Mouse (Mus musculus) activated CD4-positive, CD25-positive, alpha-beta regulatory T cell, adult 9 weeks (primary cell): ENCODE data around the gene Copg1. TPM values are rescaled to one million over a fixed set of nuclear protein-coding genes. Genes with fewer than 3 reads are reported as not detected.

Experiments
- polyA plus RNA-seq: library from polyadenylated mRNA; unstranded; fragments of 100-300 nt; shearing (Covaris generic); gene quantifications from one replicate; pipeline ENCODE4 v1.2.1, GENCODE M21; 2017

Gene Copg1
- polyA plus RNA-seq: 176 TPM

GRCm38 (mm10) chr6:87887594-87888233, at the start of gene Copg1:
Gene Copg1, plus strand, starts transcription at chr6:87887814.

GRCm38 (mm10) chr6:87838551-87839197, 48.9 kb upstream of the Copg1 start, which contains the start of gene Isy1:
Gene Isy1, minus strand, starts transcription at chr6:87838798.

GRCm38 (mm10) chr6:87850900-87851614, 36.6 kb upstream of the Copg1 start, which contains the start of gene Cnbp:
Gene Cnbp, minus strand, starts transcription at chr6:87851106.

DNA sequence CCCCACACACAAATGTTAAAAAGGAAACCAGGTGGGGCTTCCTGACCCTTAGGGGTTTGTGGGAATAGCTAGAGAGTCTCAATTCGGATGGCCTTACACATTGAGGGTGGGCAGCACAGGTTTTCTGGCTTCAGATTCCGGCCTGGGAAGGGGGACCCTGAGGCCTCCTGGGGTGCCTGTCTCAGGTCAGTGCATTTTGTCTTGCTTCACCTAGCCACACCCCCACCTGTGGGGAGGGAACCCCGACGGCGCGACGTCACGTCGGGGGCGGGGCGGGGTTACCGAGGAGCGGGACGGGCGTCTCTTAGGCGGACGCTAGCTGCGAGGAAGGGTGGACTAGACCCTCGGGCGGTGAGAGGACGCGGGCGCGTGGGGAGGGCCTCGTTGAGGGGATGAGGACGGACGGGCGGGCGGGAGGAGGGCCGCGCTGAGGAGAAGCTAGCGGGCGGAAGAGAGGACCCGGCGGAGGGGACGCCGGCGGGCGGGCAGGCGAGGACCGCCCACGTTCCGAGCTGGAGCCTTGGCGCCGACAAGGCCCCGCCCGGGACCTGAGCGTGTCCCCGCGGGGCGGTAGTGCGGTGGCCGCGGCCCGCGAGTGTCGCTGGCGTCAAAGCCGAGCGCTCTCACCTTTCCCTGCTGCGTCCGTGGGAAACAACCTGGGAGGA, 26.2 kb downstream of the Copg1 start, which contains the start of gene Hmces:
Hmces (plus strand) TSS at position 275 of the 665 bp plus-strand sequence.

Other genes starting within 250 kb of the Copg1 start
- 6.6 TPM for gene Aplf, start 215.6 kb upstream of the Copg1 start, polyA plus RNA-seq
- gene Efcc1, start 156.9 kb upstream of the Copg1 start, polyA plus RNA-seq: 0.33 TPM
- not detected for gene Gp9, start 109.7 kb upstream of the Copg1 start, polyA plus RNA-seq
- gene Rab43, start 75.7 kb upstream of the Copg1 start, polyA plus RNA-seq: 13.8 TPM
- 8.3 TPM for gene Gm45140, start 52.0 kb upstream of the Copg1 start, polyA plus RNA-seq
- 84.8 TPM for gene Isy1, start 49.0 kb upstream of the Copg1 start, polyA plus RNA-seq
- 1,064 TPM for gene Cnbp, start 36.7 kb upstream of the Copg1 start, polyA plus RNA-seq
- 54.8 TPM for gene Hmces, start 26.1 kb downstream of the Copg1 start, polyA plus RNA-seq
- not detected for gene H1fx, start 93.8 kb downstream of the Copg1 start, polyA plus RNA-seq
- 300 TPM for gene Rab7, start 157.5 kb downstream of the Copg1 start, polyA plus RNA-seq
- 286 TPM for gene Rpn1, start 196.7 kb downstream of the Copg1 start, polyA plus RNA-seq